Mouse (Mus musculus): ENCODE measurements around the gene Tmem171. TPM values are rescaled to one million over a fixed set of nuclear protein-coding genes. Genes with fewer than 3 reads are reported as not detected.

Gene Tmem171
- polyA plus RNA-seq, 1 experiment from 2014 or later, result 1.9 TPM

GRCm38 (mm10) chr13:98689605-98690290 lies 4.9 kb downstream of the Tmem171 start:
- H3K27ac ChIP-seq (ENCODE audit: low read length), result no peak overlapping the region
- ATAC-seq (ENCODE audit: insufficient number of reproducible peaks, insufficient read depth, low FRiP score, low read depth), result no peak
- no peaks in the 10 kb centered on the region for H3K27me3 ChIP-seq (ENCODE audit: control insufficient read depth, insufficient read depth, low read length)
- H3K4me2 ChIP-seq (replicated peaks; ENCODE audit: low read depth, low read length), result no peak overlapping the region
- no peak overlapping the region for H3K4me3 ChIP-seq (ENCODE audit: low read depth, low read length)
- no peaks in the 10 kb centered on the region for H3K36me3 ChIP-seq (ENCODE audit: control insufficient read depth, insufficient read depth, low read length)
- WGBS, result 45% methylated on average over 11 of the region's 11 CpGs
- H3K9ac ChIP-seq (replicated peaks; ENCODE audit: low read depth, low read length), result no peak overlapping the region
- 0 out of 2 replicates have a peak, but pooled peaks cover 2% of the 10 kb centered on the region for H3K4me1 ChIP-seq (ENCODE audit: control insufficient read depth, insufficient read depth, low read length)
- H3K9me3 ChIP-seq (ENCODE audit: control insufficient read depth, low read depth, low read length), result no peaks in the 10 kb centered on the region

- Histone ChIP-seq H3K4me1 (ENCODE audit: control insufficient read depth, insufficient read depth, low read length) (no peaks in the 10 kb centered on the region), H3K4me2 (replicated peaks; ENCODE audit: low read depth, low read length) (no peak overlapping the region), H3K27me3 (ENCODE audit: control insufficient read depth, insufficient read depth, low read length) (no peaks in the 10 kb centered on the region), H3K27ac (ENCODE audit: low read length) (no peak overlapping the region), H3K36me3 (ENCODE audit: control insufficient read depth, insufficient read depth, low read length) (no peaks in the 10 kb centered on the region), H3K9ac (replicated peaks; ENCODE audit: low read depth, low read length) (no peak overlapping the region), H3K4me3 (ENCODE audit: low read depth, low read length) (no peak overlapping the region), H3K9me3 (ENCODE audit: control insufficient read depth, low read depth, low read length) (no peaks in the 10 kb centered on the region)
- WGBS, result 75% methylated on average over 9 of the region's 9 CpGs
- no peak for ATAC-seq (ENCODE audit: insufficient number of reproducible peaks, insufficient read depth, low FRiP score, low read depth)
Measured at GRCm38 (mm10) chr13:98687931-98688330, 6.7 kb downstream of the Tmem171 start.

GRCm38 (mm10) chr13:98684144-98684900 lies 10.3 kb downstream of the Tmem171 start:
- Histone ChIP-seq H3K4me3 (ENCODE audit: low read depth, low read length) (no peak overlapping the region), H3K9ac (replicated peaks; ENCODE audit: low read depth, low read length) (no peak overlapping the region), H3K9me3 (ENCODE audit: control insufficient read depth, low read depth, low read length) (no peaks in the 10 kb centered on the region), H3K36me3 (ENCODE audit: control insufficient read depth, insufficient read depth, low read length) (no peaks in the 10 kb centered on the region), H3K4me2 (replicated peaks; ENCODE audit: low read depth, low read length) (no peak overlapping the region), H3K27ac (ENCODE audit: low read length) (no peak overlapping the region), H3K27me3 (ENCODE audit: control insufficient read depth, insufficient read depth, low read length) (no peaks in the 10 kb centered on the region), H3K4me1 (ENCODE audit: control insufficient read depth, insufficient read depth, low read length) (peaks cover 4% of the 10 kb centered on the region; the same call in 1 of the 2 replicates)
- no peak for ATAC-seq (ENCODE audit: insufficient number of reproducible peaks, insufficient read depth, low FRiP score, low read depth)
- WGBS, result 68% methylated on average over 9 of the region's 9 CpGs

- WGBS, result 84% methylated on average over 2 of the region's 2 CpGs
- Histone ChIP-seq H3K27ac (ENCODE audit: low read length) (no peak overlapping the region), H3K4me3 (ENCODE audit: low read depth, low read length) (no peak overlapping the region), H3K9ac (replicated peaks; ENCODE audit: low read depth, low read length) (no peak overlapping the region), H3K9me3 (ENCODE audit: control insufficient read depth, low read depth, low read length) (no peaks in the 10 kb centered on the region), H3K36me3 (ENCODE audit: control insufficient read depth, insufficient read depth, low read length) (no peaks in the 10 kb centered on the region), H3K4me1 (ENCODE audit: control insufficient read depth, insufficient read depth, low read length) (peaks cover 4% of the 10 kb centered on the region; the same call in 1 of the 2 replicates), H3K27me3 (ENCODE audit: control insufficient read depth, insufficient read depth, low read length) (no peaks in the 10 kb centered on the region), H3K4me2 (replicated peaks; ENCODE audit: low read depth, low read length) (no peak overlapping the region)
- no peak for ATAC-seq (ENCODE audit: insufficient number of reproducible peaks, insufficient read depth, low FRiP score, low read depth)
Measured at GRCm38 (mm10) chr13:98683412-98683811, 11.2 kb downstream of the Tmem171 start.

- ATAC-seq (ENCODE audit: insufficient number of reproducible peaks, insufficient read depth, low FRiP score, low read depth), result peak; percentile 30; the same call in 1 of the 2 replicates
- peaks cover 4% of the 10 kb centered on the region; the same call in 1 of the 2 replicates for H3K4me1 ChIP-seq (ENCODE audit: control insufficient read depth, insufficient read depth, low read length)
Measured at GRCm38 (mm10) chr13:98680470-98681060, 14.1 kb downstream of the Tmem171 start.

GRCm38 (mm10) chr13:98679631-98680041 lies 15.0 kb downstream of the Tmem171 start:
- Histone ChIP-seq H3K27me3 (ENCODE audit: control insufficient read depth, insufficient read depth, low read length) (no peaks in the 10 kb centered on the region), H3K36me3 (ENCODE audit: control insufficient read depth, insufficient read depth, low read length) (no peaks in the 10 kb centered on the region), H3K4me1 (ENCODE audit: control insufficient read depth, insufficient read depth, low read length) (peaks cover 4% of the 10 kb centered on the region; the same call in 1 of the 2 replicates), H3K4me2 (replicated peaks; ENCODE audit: low read depth, low read length) (no peak overlapping the region), H3K27ac (ENCODE audit: low read length) (no peak overlapping the region), H3K9me3 (ENCODE audit: control insufficient read depth, low read depth, low read length) (no peaks in the 10 kb centered on the region), H3K4me3 (ENCODE audit: low read depth, low read length) (no peak overlapping the region), H3K9ac (replicated peaks; ENCODE audit: low read depth, low read length) (no peak overlapping the region)
- WGBS, result 31% methylated on average over 4 of the region's 4 CpGs
- ATAC-seq (ENCODE audit: insufficient number of reproducible peaks, insufficient read depth, low FRiP score, low read depth), result 0 out of 2 replicates have a peak, but pooled peaks have one; percentile 17

More at GRCm38 (mm10) chr13:98680470-98681060, 14.1 kb downstream of the Tmem171 start:
- Histone ChIP-seq H3K9me3 (ENCODE audit: control insufficient read depth, low read depth, low read length) (no peaks in the 10 kb centered on the region), H3K4me2 (replicated peaks; ENCODE audit: low read depth, low read length) (no peak overlapping the region), H3K36me3 (ENCODE audit: control insufficient read depth, insufficient read depth, low read length) (no peaks in the 10 kb centered on the region), H3K27me3 (ENCODE audit: control insufficient read depth, insufficient read depth, low read length) (no peaks in the 10 kb centered on the region), H3K9ac (replicated peaks; ENCODE audit: low read depth, low read length) (no peak overlapping the region), H3K4me3 (ENCODE audit: low read depth, low read length) (no peak overlapping the region), H3K27ac (ENCODE audit: low read length) (no peak overlapping the region)
- 43% methylated on average over 5 of the region's 5 CpGs for whole genome bisulfite sequencing

GRCm38 (mm10) chr13:98679230-98679629 lies 15.4 kb downstream of the Tmem171 start:
- H3K4me1 ChIP-seq (ENCODE audit: control insufficient read depth, insufficient read depth, low read length), result peaks cover 4% of the 10 kb centered on the region; the same call in 1 of the 2 replicates
- no peaks in the 10 kb centered on the region for H3K9me3 ChIP-seq (ENCODE audit: control insufficient read depth, low read depth, low read length)
- no peak overlapping the region for H3K4me2 ChIP-seq (replicated peaks; ENCODE audit: low read depth, low read length)
- ATAC-seq (ENCODE audit: insufficient number of reproducible peaks, insufficient read depth, low FRiP score, low read depth), result no peak
- H3K36me3 ChIP-seq (ENCODE audit: control insufficient read depth, insufficient read depth, low read length), result no peaks in the 10 kb centered on the region
- no peak overlapping the region for H3K9ac ChIP-seq (replicated peaks; ENCODE audit: low read depth, low read length)
- WGBS, result 89% methylated on average over 1 of the region's 1 CpGs
- no peak overlapping the region for H3K27ac ChIP-seq (ENCODE audit: low read length)
- no peak overlapping the region for H3K4me3 ChIP-seq (ENCODE audit: low read depth, low read length)
- H3K27me3 ChIP-seq (ENCODE audit: control insufficient read depth, insufficient read depth, low read length), result no peaks in the 10 kb centered on the region

- ATAC-seq (ENCODE audit: insufficient number of reproducible peaks, insufficient read depth, low FRiP score, low read depth), result no peak
- no peaks in the 10 kb centered on the region for H3K9me3 ChIP-seq (ENCODE audit: control insufficient read depth, low read depth, low read length)
- H3K4me3 ChIP-seq (ENCODE audit: low read depth, low read length), result no peak overlapping the region
- no peaks in the 10 kb centered on the region for H3K36me3 ChIP-seq (ENCODE audit: control insufficient read depth, insufficient read depth, low read length)
- H3K4me2 ChIP-seq (replicated peaks; ENCODE audit: low read depth, low read length), result no peak overlapping the region
- H3K4me1 ChIP-seq (ENCODE audit: control insufficient read depth, insufficient read depth, low read length), result no peaks in the 10 kb centered on the region
- no peak overlapping the region for H3K27ac ChIP-seq (ENCODE audit: low read length)
- WGBS, result 46% methylated on average over 4 of the region's 4 CpGs
- H3K27me3 ChIP-seq (ENCODE audit: control insufficient read depth, insufficient read depth, low read length), result no peaks in the 10 kb centered on the region
- no peak overlapping the region for H3K9ac ChIP-seq (replicated peaks; ENCODE audit: low read depth, low read length)
Measured at GRCm38 (mm10) chr13:98673922-98674321, 20.7 kb downstream of the Tmem171 start.
